8 mouse cellular contexts compared by ENCODE assay signal in the genomic region with DNA sequence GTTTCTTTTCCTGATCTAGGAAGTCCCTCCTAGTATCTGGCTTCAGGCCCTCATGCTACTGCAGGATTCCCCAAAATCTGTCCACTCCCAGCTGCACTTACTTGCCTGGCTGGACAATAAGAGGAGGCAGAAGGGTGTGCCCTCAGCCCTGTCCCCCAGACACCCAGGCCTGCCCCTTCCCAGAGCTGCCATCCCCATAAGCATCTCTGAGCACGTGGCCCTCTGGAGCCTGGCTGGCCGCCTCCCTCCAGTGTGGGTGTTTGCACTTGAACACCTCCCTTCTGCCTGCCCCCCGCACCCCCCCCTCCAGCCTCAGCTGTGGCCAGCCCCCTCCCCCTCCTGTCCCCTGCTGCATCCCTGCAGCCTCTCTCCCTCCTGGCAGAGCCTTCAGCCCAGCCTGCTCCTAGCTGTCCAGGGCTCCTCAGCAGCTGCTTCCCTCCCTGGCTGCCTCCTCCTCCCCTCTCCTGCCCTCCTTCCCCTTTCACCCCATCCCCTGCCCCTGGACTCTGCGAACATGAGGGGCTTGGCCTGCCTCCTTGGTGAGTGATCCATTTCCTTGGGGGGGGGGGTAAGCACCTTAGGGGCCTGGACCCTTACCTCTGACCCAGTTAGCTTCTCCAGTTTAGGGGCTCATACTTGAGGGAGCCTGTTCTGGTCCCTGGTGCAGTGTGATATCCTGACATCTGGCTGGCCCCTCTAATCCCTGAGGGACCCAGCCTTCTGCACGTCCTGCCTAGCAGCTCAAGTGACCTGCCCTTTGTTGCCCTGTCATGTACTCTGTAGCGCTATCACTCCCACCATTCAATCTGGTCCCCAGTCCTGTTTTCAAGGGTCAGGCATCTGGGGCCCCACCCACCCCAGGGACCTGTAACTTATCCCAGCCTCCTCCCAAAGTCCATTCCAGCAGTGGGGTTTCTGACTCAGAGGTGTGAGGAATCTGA. TPM values are rescaled to one million over a fixed set of nuclear protein-coding genes. Genes with fewer than 3 reads are reported as not detected.
DNase-seq lines count a peak whose midpoint lies in the region; ATAC-seq and TF ChIP-seq lines count a peak whose summit lies in the region.

A gene (plus strand): TSS at position 345 of the 941 bp plus-strand sequence.

- WGBS in hindbrain, postnatal 0 days = 12% methylated on average over 5 of the region's 6 CpGs
- 2% methylated on average over 6 of the region's 6 CpGs for WGBS in midbrain, embryonic 13.5 days

- no peak for TF ChIP-seq CTCF in hindbrain, postnatal 0 days (IDR thresholded peaks at IDR 0.05; ENCODE audit: low read depth)

- H3K9me3 ChIP-seq in hindbrain, postnatal 0 days (ENCODE audit: low read length) = no peaks in the 10 kb centered on the region
- no peaks in the 10 kb centered on the region for H3K9me3 ChIP-seq in midbrain, embryonic 13.5 days

- H3K27me3 ChIP-seq in hindbrain, postnatal 0 days (ENCODE audit: insufficient read depth, low read length) = no peaks in the 10 kb centered on the region
- H3K27me3 ChIP-seq in midbrain, embryonic 13.5 days = no peaks in the 10 kb centered on the region

- H3K4me1 ChIP-seq in brown adipose tissue, adult 24 weeks (ENCODE audit: control insufficient read depth, insufficient read depth, insufficient read length, low read length) = peaks cover 15% of the 10 kb centered on the region
- H3K4me1 ChIP-seq in hindbrain, postnatal 0 days (ENCODE audit: insufficient read depth, low read length) = peaks cover 31% of the 10 kb centered on the region
- peaks cover 63% of the 10 kb centered on the region for H3K4me1 ChIP-seq in midbrain, embryonic 13.5 days (replicated peaks)

- H3K4me3 ChIP-seq in brown adipose tissue, adult 24 weeks (ENCODE audit: insufficient read depth, low read depth, low read length) = no peak within 1 kb of the TSS
- no peak within 1 kb of the TSS for H3K4me3 ChIP-seq in hindbrain, postnatal 0 days (ENCODE audit: low read length)
- H3K4me3 ChIP-seq in midbrain, embryonic 13.5 days (replicated peaks) = no peak within 1 kb of the TSS

- peak; percentile 58 to 72 for DNase-seq in cerebellum, postnatal 10 days
- no peak for DNase-seq in cerebellum, adult 11 months
- peak; percentile 85 for DNase-seq in gastrocnemius, postnatal 25 days
- DNase-seq in hindbrain, postnatal 0 days (ENCODE audit: low spot score) = peak; percentile 47
- no peak for DNase-seq in thymus, postnatal 14 days
- no peak for DNase-seq in spleen, postnatal 36 days (ENCODE audit: low spot score in 2 of 2)

- H3K4me2 ChIP-seq in hindbrain, postnatal 0 days (ENCODE audit: low read depth, low read length) = peak within 1 kb of the TSS; percentile 77; the same call in 1 of the 2 replicates
- H3K4me2 ChIP-seq in midbrain, embryonic 13.5 days (replicated peaks) = peak within 1 kb of the TSS; percentile 76

- ATAC-seq in hindbrain, postnatal 0 days = no peak
- 0 out of 2 replicates have a peak, but pooled peaks have one; percentile 8 for ATAC-seq in midbrain, embryonic 13.5 days

- H3K27ac ChIP-seq in brown adipose tissue, adult 24 weeks (replicated peaks; ENCODE audit: low read depth, low read length) = peak within 1 kb of the TSS; percentile 67
- peak within 1 kb of the TSS; percentile 96 for H3K27ac ChIP-seq in hindbrain, postnatal 0 days
- peak within 1 kb of the TSS; percentile 100 for H3K27ac ChIP-seq in midbrain, embryonic 13.5 days

- H3K36me3 ChIP-seq in hindbrain, postnatal 0 days (ENCODE audit: insufficient read depth, low read length) = 0 out of 2 replicates have a peak, but pooled peaks cover 2% of the 10 kb centered on the region
- H3K36me3 ChIP-seq in midbrain, embryonic 13.5 days = peaks cover 6% of the 10 kb centered on the region

- 0 out of 2 replicates have a peak within 1 kb of the TSS, but pooled peaks have one; percentile 17 for H3K9ac ChIP-seq in hindbrain, postnatal 0 days (replicated peaks; ENCODE audit: low read length)
- peak within 1 kb of the TSS; percentile 70 for H3K9ac ChIP-seq in midbrain, embryonic 13.5 days (replicated peaks)

RNA-seq across cellular contexts. Expression of the gene that starts here (rescaled TPM):
- 4.9 and 5.5 TPM in 2 replicates for polyA plus RNA-seq in brown adipose tissue, adult 24 weeks (2012; ENCODE audit: insufficient read depth, insufficient read length, missing spikeins)
- total RNA-seq in gastrocnemius, postnatal 25 days (2021) = 10 to 100 TPM; 10.1 to 11.6 TPM
- 2.5 and 2.8 TPM in 2 replicates for total RNA-seq in hindbrain, postnatal 0 days (2014; rRNA removed)
- polyA plus RNA-seq in hindbrain, postnatal 0 days (2015; fragmentation: Nextera tagmentation; extraction: Ambion mirVana) = 0.77 and 1.0 TPM in 2 replicates
- 0.88 and 0.98 TPM in 2 replicates for polyA plus RNA-seq in midbrain, embryonic 13.5 days (2015; fragmentation: Nextera tagmentation; extraction: Ambion mirVana)

Comparison
In these comparisons a context has a peak if more than half of its experiments do, and no peak if none do; other contexts are left out.
1. DNase-seq: peak in cerebellum, postnatal 10 days (2 of 2), gastrocnemius, postnatal 25 days (single experiment) and hindbrain, postnatal 0 days (single experiment); none in cerebellum, adult 11 months (single experiment), thymus, postnatal 14 days (single experiment) and spleen, postnatal 36 days (0 of 2).
2. Peak in ATAC-seq, H3K27ac ChIP-seq, H3K9ac ChIP-seq and H3K4me2 ChIP-seq in midbrain, embryonic 13.5 days; RNA of the gene not detected or under 1 TPM.
3. Peak in every context shown above with its lines, with median percentiles within 50 percentile points of each other: H3K27ac ChIP-seq.